Mouse (Mus musculus) embryo, embryonic 9.5 days (tissue): ENCODE data around the gene Nt5dc3.

Experiments
- DNase-seq: peaks from one replicate; pipeline ENCODE4 v3.0.0-alpha.2; 2017; ENCODE audit errors: extremely low spot score

Gene Nt5dc3

DNA sequence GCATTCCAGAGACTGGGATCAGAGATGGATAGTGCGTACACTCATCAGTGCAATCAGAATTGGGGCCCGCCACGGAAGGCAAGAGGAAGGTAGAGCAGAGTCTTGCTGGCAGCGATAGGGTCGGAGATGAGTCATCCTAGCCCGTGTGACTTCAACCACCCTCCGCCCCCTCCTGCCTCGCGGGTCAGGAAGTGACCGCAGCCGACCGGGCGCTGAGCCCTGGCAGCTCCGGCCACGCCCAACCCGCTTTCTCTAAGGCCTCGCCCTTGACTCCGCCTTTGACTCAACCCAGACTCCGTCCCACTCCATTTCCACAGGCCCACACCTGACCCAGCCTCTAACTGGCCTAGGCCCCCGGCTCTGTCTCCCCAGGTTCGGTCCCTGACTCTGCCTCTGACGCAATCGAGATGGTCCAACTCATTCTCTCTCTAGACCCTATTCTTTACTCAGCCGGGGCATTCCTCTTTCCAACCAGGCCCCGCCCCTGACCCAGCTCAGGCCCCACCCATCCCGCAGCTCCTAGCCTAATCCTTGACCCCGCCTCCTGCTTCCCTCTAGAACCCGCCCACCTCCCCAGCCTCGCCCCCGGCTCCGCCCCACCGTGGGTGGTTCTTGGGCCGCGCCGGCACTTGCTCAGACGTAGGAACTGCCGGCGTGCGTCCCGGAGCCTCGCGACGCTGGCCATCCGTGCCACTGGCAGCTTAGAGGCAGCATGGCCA is at the start of gene Nt5dc3:
Gene Nt5dc3 (plus strand): TSS at position 608 of the 719 bp plus-strand sequence.
- DNase-seq, result peak; percentile 99

DNA sequence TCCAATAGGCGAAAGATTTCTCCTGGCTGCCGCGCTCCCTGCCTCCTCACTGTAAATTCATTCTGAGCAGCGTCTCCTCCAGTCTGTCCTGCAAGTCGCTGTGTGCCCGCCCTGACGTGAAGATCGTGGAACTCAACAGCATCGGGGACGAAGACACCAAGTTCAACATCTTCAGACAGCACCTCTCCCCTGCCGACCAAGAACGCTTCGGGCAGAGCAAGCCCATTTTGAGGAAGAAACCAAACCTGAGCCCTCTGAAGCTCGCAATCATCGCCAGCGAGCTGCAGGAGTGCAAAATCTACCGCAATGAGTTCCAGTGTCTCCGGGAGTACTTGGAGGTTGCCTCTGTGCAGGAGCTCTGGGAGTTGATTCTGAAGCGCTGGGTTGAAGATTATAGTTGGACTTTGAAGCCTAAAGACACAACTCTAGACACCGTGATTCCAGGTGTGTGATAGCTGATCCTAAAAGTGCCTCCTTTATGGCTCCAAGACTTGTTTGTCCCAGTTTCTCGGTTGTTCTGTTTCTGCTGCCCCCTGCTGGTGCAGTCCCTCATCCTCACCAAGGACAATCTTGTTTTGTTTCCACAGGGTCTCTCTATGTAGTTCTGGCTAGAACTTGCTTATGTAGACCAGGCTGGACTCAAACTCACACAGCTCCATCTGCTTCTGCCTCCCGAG is 47.8 kb upstream of the Nt5dc3 start:
- DNase-seq, result peak; percentile 85

GRCm38 (mm10) chr10:86731500-86731863 is 47.3 kb upstream of the Nt5dc3 start:
- no peak for DNase-seq

GRCm38 (mm10) chr10:86735036-86735435 is 43.8 kb upstream of the Nt5dc3 start:
- DNase-seq, result no peak

DNA sequence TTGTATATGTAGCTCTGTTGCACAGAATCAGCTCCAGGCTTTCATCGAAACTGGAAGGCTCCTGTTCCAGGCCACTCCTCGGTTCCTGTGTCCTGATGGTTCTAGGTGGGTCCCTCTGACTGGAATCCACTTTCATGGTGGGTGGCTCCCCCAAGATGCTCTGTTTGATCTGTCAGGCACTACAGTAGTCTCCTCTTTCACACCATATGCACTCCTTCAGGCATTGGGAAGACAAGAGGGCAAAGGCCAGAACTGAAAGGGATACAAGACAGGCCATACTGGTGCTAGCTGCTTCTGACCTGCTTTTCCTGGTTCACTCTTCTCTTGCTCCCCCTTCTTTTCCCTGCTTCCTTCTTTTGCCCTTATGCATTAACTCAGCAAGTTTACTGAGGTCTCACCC is 35.9 kb upstream of the Nt5dc3 start:
- no peak for DNase-seq

DNA sequence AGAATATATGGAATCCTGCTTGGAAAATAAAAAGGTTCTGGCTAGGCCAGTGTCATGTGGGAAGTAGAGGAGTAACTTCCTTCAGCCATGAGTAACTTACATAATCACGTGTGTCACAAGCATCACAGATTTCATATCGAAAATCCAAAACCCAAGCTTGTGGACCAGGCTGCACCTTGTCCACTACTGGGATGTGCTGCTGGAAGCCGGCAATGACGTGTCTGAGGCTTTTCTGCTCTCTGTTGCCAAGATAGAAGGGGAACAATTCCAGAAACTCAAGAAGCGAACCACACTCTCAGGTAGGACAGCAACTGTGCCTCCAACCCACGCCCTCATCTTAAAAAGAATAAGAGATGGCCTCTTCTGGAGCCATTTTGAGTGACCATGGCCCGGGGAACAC is 34.5 kb upstream of the Nt5dc3 start:
- DNase-seq, result no peak

- no peak for DNase-seq
Measured at GRCm38 (mm10) chr10:86755816-86756502, 22.8 kb upstream of the Nt5dc3 start.

GRCm38 (mm10) chr10:86757724-86758123 is 21.1 kb upstream of the Nt5dc3 start:
- no peak for DNase-seq

DNA sequence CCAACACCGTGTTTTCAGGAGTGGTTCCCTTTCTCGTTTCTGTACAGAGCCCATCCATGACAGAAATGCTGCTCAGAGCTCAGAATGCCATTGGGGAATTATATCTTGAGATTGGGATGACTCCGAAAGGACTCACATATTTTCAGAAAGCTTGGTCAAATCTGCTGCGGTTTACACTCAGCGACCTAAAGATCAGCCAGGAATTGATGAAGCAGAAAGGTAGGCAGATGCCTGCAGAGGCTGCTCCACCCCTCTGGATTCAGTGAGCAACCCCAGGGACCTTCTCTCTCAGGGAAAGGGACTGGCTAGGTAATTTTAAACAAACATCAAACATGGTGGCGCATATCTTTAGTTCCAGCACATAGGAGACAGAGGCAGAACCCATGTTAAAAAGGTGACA is 20.6 kb upstream of the Nt5dc3 start:
- DNase-seq, result no peak

DNA sequence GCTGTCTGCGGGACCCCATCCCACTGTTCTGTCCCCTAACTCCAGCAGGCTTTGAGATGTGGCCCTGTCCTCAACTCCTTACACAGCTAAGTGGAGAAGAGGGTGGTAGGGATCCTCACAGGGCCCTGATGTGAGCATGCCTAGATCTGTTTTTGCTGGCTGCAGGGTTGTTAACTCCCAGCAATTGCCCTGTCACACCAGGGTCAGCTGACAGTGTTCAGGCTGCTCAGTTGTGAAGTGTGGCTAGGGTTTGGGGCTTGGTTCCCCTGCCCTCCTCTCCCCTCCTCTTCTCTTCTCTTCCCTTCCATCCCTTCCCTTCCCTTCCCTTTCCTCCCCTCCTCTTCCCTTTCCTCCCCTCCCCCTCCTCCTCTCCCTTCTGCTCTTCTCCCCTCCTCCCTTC is 17.6 kb upstream of the Nt5dc3 start:
- no peak for DNase-seq

DNA sequence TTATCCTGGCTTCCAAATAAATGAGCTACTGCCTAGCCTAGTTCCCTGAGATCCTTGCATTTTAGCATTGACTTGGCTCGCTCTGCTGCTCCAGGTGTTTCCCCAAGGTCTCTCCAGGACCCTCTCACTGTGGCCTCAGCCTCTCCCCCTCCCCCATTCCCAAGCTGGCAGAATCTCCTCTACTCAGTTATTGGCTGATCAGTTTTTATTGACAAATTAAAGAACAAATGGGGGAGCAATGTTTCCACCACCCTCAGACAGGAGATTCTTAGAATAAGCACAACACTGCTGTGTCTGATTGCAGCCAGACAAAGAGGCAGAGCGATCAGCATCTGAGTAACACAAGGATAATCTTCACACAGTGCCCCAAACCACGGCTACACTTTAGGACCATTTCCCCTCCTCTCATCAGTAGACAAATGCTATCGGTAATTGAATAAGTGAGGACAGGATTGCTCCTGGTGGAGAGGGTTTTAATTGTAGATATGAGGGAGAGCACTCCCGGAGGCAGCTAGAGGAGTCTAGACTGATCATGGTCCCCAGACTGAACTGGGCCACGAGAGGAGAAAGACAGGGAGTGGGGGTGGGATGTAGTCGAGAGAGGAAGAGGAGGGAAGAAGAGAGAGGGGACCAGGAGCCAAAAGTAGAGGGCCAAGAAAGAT is 17.0 kb upstream of the Nt5dc3 start:
- no peak for DNase-seq

DNA sequence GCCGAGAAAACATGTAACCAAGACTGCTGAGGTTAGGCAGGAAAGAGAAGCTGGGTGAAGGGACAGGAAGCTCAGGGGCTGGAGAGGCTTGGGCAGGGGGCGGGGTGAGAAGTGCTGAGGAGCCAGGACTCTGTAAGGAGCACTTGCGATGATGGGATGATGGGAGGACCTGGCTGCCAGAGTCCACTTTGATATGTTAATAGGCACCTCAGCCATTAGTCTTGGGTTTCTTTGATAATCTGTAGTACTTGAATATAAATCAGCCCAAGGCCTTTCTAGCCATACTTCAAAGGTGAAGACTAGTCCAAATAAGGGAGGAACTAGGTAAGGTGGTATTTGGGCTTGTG is 16.4 kb upstream of the Nt5dc3 start:
- DNase-seq, result no peak

DNA sequence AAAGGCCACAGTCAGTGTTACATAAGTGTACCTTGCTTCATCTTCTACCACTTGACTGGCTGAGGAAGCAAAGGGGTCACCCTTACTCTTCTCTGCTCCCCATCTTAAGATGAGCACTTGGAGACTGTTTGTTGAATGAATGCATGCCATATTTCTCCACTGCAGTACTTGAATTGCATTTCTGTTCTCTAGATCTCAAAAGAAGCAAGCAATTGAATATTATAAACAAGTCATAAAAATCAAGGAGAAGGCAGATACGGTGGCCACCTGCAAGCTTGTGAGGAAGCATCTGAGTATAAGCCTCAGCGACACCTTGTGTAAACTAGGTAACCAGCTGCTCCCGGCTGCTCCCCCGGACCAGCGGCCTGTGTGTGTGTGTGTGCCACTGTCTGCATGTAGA is 15.1 kb upstream of the Nt5dc3 start, which contains the start of gene Gm49358:
Gene Gm49358 (plus strand): TSS at position 301 of the 400 bp plus-strand sequence.
- DNase-seq, result no peak

- DNase-seq, result no peak
Measured at GRCm38 (mm10) chr10:86765344-86765966, 13.3 kb upstream of the Nt5dc3 start.

DNA sequence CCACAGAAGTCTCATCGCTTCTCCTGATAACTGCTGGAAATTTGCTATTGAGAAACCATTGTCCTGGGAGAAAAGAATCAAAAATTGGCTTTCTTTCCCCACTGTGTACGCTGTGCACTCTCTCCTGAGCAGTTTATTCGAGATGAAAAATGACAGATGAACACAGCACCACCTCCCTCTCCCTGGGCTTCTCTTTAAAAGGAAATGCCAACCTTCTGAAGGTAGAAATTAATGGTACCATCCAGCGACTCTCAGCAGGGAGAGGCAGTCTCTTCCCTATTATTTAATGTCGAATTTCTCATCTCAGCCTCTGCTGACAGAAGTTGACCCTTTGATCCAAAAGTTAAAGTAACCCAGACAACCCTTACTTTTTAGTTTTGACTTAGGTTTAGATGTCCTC is 9.6 kb upstream of the Nt5dc3 start:
- DNase-seq, result no peak

DNA sequence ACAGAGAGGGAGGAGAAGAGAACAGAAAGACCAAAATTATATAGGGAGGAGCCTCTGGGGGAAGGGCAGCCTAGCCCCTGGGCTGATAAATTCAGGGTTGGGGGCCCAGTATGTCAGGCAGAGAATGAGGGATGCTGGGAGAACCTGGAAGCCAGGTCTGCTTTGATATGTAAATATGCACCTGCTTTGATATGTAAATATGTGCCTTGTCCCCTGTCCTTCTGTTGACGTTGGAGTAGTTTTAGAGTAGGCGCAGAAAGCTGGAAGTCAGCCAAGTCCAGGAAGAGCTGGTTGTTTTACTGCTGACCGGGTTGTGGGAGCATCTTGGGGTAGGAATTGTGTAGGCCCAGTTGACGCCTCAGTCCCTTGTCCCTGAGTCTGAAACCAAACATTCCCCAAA is 9.0 kb upstream of the Nt5dc3 start:
- no peak for DNase-seq

DNA sequence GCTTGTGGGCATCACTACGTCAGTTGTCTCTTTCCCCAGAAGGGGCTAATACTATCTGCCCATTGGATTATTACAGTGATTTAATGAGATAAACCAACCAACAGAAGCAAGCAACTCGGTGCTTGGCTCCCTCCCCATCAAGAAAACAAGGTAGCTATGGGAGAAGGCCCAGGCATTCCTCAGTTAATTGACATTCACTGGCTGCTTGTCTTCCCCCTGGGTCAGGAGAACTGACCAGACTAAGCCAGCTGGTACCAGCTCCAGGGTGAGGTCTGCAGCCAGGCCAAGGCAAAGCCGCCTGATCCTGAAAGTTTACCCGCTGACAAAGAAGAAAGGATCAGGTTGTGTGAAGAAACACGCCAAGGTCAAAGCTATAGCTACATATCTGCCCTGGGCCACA is 7.1 kb upstream of the Nt5dc3 start:
- DNase-seq, result no peak

- DNase-seq, result no peak
Measured at GRCm38 (mm10) chr10:86772231-86772631, 6.6 kb upstream of the Nt5dc3 start.

- DNase-seq, result no peak
Measured at GRCm38 (mm10) chr10:86773360-86773759, 5.4 kb upstream of the Nt5dc3 start.

DNA sequence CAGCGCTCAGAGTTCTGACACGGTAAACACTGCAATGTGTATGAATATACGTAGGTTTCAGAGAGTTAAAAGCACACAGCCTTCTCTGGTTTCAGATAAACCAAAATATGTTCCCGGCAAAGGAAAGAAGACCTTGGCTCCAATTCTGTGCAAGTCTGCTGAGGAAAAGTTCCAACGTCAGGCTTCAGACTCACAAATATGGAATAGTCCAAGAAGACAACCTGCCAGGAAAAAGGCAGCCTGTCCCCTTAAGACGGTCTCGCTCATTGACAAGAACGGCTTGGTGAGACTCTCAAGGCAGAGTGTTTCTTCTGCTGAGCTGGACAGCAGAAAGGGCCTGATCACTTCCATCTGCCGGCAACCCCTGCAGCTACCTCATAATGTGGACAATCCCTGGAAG is 2.5 kb upstream of the Nt5dc3 start:
- no peak for DNase-seq

DNA sequence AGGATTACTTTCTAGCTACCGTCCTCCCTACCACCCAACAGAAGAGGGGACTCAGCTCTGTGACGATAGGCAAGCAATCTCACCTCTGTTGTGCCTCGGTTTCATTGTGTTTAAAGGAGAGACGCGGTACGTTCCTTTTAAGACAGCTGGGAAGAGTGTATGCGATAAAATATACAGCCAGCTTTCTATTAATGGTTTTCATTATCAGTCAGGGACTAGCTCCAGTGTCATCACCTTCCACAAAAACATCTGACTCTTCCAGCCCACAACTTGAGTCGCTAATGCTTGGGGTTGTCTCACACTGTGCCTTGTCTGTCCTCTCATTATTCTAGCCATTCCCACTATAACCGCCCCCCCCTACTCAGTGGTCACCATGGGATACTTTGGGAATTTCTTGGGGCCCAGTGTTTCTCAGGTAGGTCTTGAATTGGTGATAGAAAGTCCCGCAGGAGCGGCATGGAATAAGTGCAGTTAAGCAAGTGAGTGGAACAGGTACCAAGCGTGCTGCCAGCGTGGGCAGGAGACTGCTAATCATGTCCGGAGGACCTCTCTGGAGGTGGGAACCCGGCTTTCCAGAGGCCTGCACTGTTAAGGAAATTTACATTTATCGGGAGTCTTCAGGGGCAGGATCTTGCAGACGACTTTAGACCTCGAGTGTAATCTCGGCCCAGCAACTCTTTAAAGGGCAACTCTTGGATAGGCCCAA is 1.0 kb upstream of the Nt5dc3 start:
- DNase-seq, result no peak
